Mouse (Mus musculus) liver, adult 2 months (tissue): ENCODE results near the gene Tenm2. TPM values are rescaled to one million over a fixed set of nuclear protein-coding genes. Genes with fewer than 3 reads are reported as not detected.

Experiments used
- DNase-seq: peaks from one replicate; pipeline ENCODE4 v3.0.0-alpha.2; 2011; ENCODE audit warnings: low read depth, low spot score; ENCODE audit errors: extremely low read depth
- H3K27ac ChIP-seq: fragments of 200-500 bp; replicated peaks from 2 replicates; pipeline ENCODE4 v1.5.1; 2012; ENCODE audit warnings: low read depth, mild to moderate bottlenecking, control low read depth, inconsistent platforms, low read length; ENCODE audit not compliant: insufficient read depth
- H3K27me3 ChIP-seq: fragments of 200-500 bp; 2 replicates; pipeline ENCODE4 v1.6.1; 2012; ENCODE audit warnings: mild to moderate bottlenecking, moderate library complexity, low read length, inconsistent platforms; ENCODE audit not compliant: control insufficient read depth, insufficient read depth
- H3K36me3 ChIP-seq: fragments of 200-500 bp; 2 replicates; pipeline ENCODE4 v1.6.1; 2012; ENCODE audit warnings: low read length, inconsistent platforms; ENCODE audit not compliant: control insufficient read depth, insufficient read depth
- H3K4me1 ChIP-seq: fragments of 200-500 bp; 2 replicates; pipeline ENCODE4 v1.6.1; 2011; ENCODE audit warnings: low read length; ENCODE audit not compliant: control insufficient read depth, insufficient read depth
- H3K4me3 ChIP-seq: fragments of 200-500 bp; 2 replicates; pipeline ENCODE4 v1.5.1; 2011; ENCODE audit warnings: low read depth, mild to moderate bottlenecking, control low read depth, low read length, moderate library complexity; ENCODE audit not compliant: insufficient read depth
- H3K79me2 ChIP-seq: fragments of 200-500 bp; 2 replicates; pipeline ENCODE4 v1.6.1; 2012; ENCODE audit warnings: inconsistent platforms, mild to moderate bottlenecking, low read length, moderate library complexity; ENCODE audit not compliant: control insufficient read depth, insufficient read depth
- H3K9ac ChIP-seq: fragments of 200-500 bp; 2 replicates; pipeline ENCODE4 v1.6.1; 2012; ENCODE audit warnings: low read depth, mild to moderate bottlenecking, control low read depth, inconsistent platforms, low read length
- CTCF ChIP-seq: fragments of 200-500 bp; IDR thresholded peaks from 2 replicates; pipeline ENCODE4 v1.5.1; 2011; ENCODE audit warnings: low read depth, low read length, control low read depth
- POLR2A ChIP-seq: fragments of 200-500 bp; IDR thresholded peaks from 2 replicates; pipeline ENCODE4 v1.6.1; 2011; ENCODE audit warnings: low read length, control low read depth; ENCODE audit not compliant: insufficient read depth; ENCODE audit errors: extremely low read depth
- WGBS: fragments of 180-500 bp; shearing (Covaris S2); methylation state at CpG from one replicate; pipeline ENCODE4 v1.1.7; 2018; 5-methylcytosine and 5-hydroxymethylcytosine counted together
- polyA plus RNA-seq: library from polyadenylated mRNA; depleted of rRNA; stranded (reverse); fragments of >200 nt; gene quantifications from 2 replicates; pipeline ENCODE4 v1.2.3, GENCODE M21; 2012; rRNA removed
- total RNA-seq: library from RNA; depleted of rRNA; stranded (reverse); fragments of >200 nt; gene quantifications from 2 replicates; pipeline ENCODE4 v1.2.3, GENCODE M21; 2014; rRNA removed

Gene Tenm2
- total RNA-seq (0.07 TPM in 1 of 2 replicates, not detected in the other), polyA plus RNA-seq (not detected in 2 replicates)

GRCm38 (mm10) chr11:37235914-37236600 is at the start of gene Tenm2:
TSS of gene Tenm2 (minus strand) at chr11:37235964.
- H3K27ac ChIP-seq, result no peak within 1 kb of the TSS
- DNase-seq, result no peak
- 1% methylated on average over 59 of the region's 59 CpGs for WGBS
- H3K4me1 ChIP-seq, result no peaks in the 10 kb centered on the region
- H3K27me3 ChIP-seq, result peaks cover 6% of the 10 kb centered on the region
- no peak within 1 kb of the TSS for H3K4me3 ChIP-seq
- no peak for TF ChIP-seq CTCF
- no peak for TF ChIP-seq POLR2A
- no peak within 1 kb of the TSS for H3K9ac ChIP-seq
- no peaks in the 10 kb centered on the region for H3K36me3 ChIP-seq
- H3K79me2 ChIP-seq, result no peaks in the 10 kb centered on the region

- H3K9ac ChIP-seq, result no peak overlapping the region
- no peaks in the 10 kb centered on the region for H3K36me3 ChIP-seq
- no peak overlapping the region for H3K4me3 ChIP-seq
- no peak for TF ChIP-seq CTCF
- TF ChIP-seq POLR2A, result no peak
- no peaks in the 10 kb centered on the region for H3K4me1 ChIP-seq
- DNase-seq, result no peak
- WGBS, result 82% methylated on average over 2 of the region's 2 CpGs
- no peaks in the 10 kb centered on the region for H3K79me2 ChIP-seq
- no peak overlapping the region for H3K27ac ChIP-seq
- no peaks in the 10 kb centered on the region for H3K27me3 ChIP-seq
Observed at GRCm38 (mm10) chr11:37285186-37285585, 49.4 kb upstream of the Tenm2 start.

GRCm38 (mm10) chr11:37248796-37249195 is 13.0 kb upstream of the Tenm2 start:
- no peaks in the 10 kb centered on the region for H3K4me1 ChIP-seq
- H3K27ac ChIP-seq, result no peak overlapping the region
- no peaks in the 10 kb centered on the region for H3K27me3 ChIP-seq
- DNase-seq, result no peak
- WGBS, result 67% methylated on average over 2 of the region's 2 CpGs
- H3K36me3 ChIP-seq, result no peaks in the 10 kb centered on the region
- H3K79me2 ChIP-seq, result no peaks in the 10 kb centered on the region
- no peak overlapping the region for H3K4me3 ChIP-seq
- H3K9ac ChIP-seq, result no peak overlapping the region
- TF ChIP-seq CTCF (no peak), POLR2A (no peak)

- no peak overlapping the region for H3K9ac ChIP-seq
- DNase-seq, result no peak
- no peaks in the 10 kb centered on the region for H3K36me3 ChIP-seq
- H3K79me2 ChIP-seq, result no peaks in the 10 kb centered on the region
- peaks cover 6% of the 10 kb centered on the region for H3K27me3 ChIP-seq
- no peak overlapping the region for H3K4me3 ChIP-seq
- H3K27ac ChIP-seq, result no peak overlapping the region
- 50% methylated on average over 7 of the region's 7 CpGs for WGBS
- no peaks in the 10 kb centered on the region for H3K4me1 ChIP-seq
- TF ChIP-seq CTCF, result no peak
- TF ChIP-seq POLR2A, result no peak
Observed at GRCm38 (mm10) chr11:37237096-37237725, 1.4 kb upstream of the Tenm2 start.

- Histone ChIP-seq H3K36me3 (no peaks in the 10 kb centered on the region), H3K4me3 (no peak overlapping the region), H3K79me2 (no peaks in the 10 kb centered on the region), H3K9ac (no peak overlapping the region), H3K4me1 (no peaks in the 10 kb centered on the region), H3K27ac (no peak overlapping the region), H3K27me3 (peaks cover 6% of the 10 kb centered on the region)
- DNase-seq, result no peak
- 1% methylated on average over 31 of the region's 31 CpGs for WGBS
- TF ChIP-seq CTCF, result no peak
- TF ChIP-seq POLR2A, result no peak
Observed at GRCm38 (mm10) chr11:37236601-37237083, 878 bp upstream of the Tenm2 start.
